ENCODE assay signal across 28 mouse cellular contexts in genomic region chr17:44609897-44610641, GRCm38 (mm10).
DNase-seq lines count a peak whose midpoint lies in the region; ATAC-seq lines count a peak whose summit lies in the region.
"Had no signal": no experiment of that assay in that cellular context is flagged by ENCODE, and none has a peak within 500 bp of the region (broad histone marks: within the 10 kb centered on the region; RNA-seq: fewer than 3 reads in every experiment).

No protein-coding gene starts in this region.

- H3K9me3 ChIP-seq in midbrain, embryonic 11.5 days (ENCODE audit: control insufficient read depth, low read length), result no peaks in the 10 kb centered on the region
- no peaks in the 10 kb centered on the region for H3K9me3 ChIP-seq in midbrain, embryonic 10.5 days (replicated peaks)
- no peaks in the 10 kb centered on the region for H3K9me3 ChIP-seq in embryonic facial prominence, embryonic 11.5 days (replicated peaks; ENCODE audit: control insufficient read depth, low read length)
- H3K9me3 ChIP-seq: embryonic facial prominence, embryonic 13.5 days; forebrain, embryonic 12.5 days; forebrain, embryonic 15.5 days; heart, embryonic 12.5 days; heart, embryonic 15.5 days; hindbrain, embryonic 10.5 days had no signal

- H3K4me1 ChIP-seq in midbrain, embryonic 11.5 days (ENCODE audit: control insufficient read depth, insufficient read depth, low read length), result no peaks in the 10 kb centered on the region
- H3K4me1 ChIP-seq in midbrain, embryonic 10.5 days, result peaks cover 16% of the 10 kb centered on the region
- no peaks in the 10 kb centered on the region for H3K4me1 ChIP-seq in embryonic facial prominence, embryonic 11.5 days (ENCODE audit: control insufficient read depth, insufficient read depth, low read length)
- H3K4me1 ChIP-seq: heart, embryonic 15.5 days had no signal

- H3K27me3 ChIP-seq in midbrain, embryonic 11.5 days (ENCODE audit: control insufficient read depth, insufficient read depth, low read length), result no peaks in the 10 kb centered on the region
- no peaks in the 10 kb centered on the region for H3K27me3 ChIP-seq in midbrain, embryonic 10.5 days (ENCODE audit: low read depth, poor library complexity, severe bottlenecking)
- H3K27me3 ChIP-seq in embryonic facial prominence, embryonic 11.5 days (ENCODE audit: control insufficient read depth, insufficient read depth, low read length), result no peaks in the 10 kb centered on the region
- H3K27me3 ChIP-seq: embryonic facial prominence, embryonic 13.5 days; forebrain, embryonic 12.5 days; forebrain, embryonic 15.5 days; heart, embryonic 15.5 days had no signal

- H3K4me3 ChIP-seq in midbrain, embryonic 11.5 days (ENCODE audit: low read depth, low read length), result no peak overlapping the region
- H3K4me3 ChIP-seq in midbrain, embryonic 10.5 days, result no peak overlapping the region
- H3K4me3 ChIP-seq in embryonic facial prominence, embryonic 11.5 days (ENCODE audit: low read depth, low read length), result no peak overlapping the region
- H3K4me3 ChIP-seq: embryonic facial prominence, embryonic 13.5 days; erythroblast, embryonic 14.5 days; forebrain, embryonic 12.5 days; forebrain, embryonic 15.5 days; heart, embryonic 12.5 days; heart, embryonic 15.5 days; hindbrain, embryonic 10.5 days had no signal

- peak; percentile 64 for DNase-seq in midbrain, embryonic 11.5 days (ENCODE audit: low spot score, missing footprints)
- DNase-seq in midbrain, embryonic 10.5 days (ENCODE audit: low spot score), result no peak
- DNase-seq in embryonic facial prominence, embryonic 11.5 days (ENCODE audit: low spot score), result peak; percentile 42
- DNase-seq in kidney, adult 18-20 months, result no peak
- DNase-seq in left cerebral cortex, postnatal 14 days (ENCODE audit: low spot score in 2 of 2), result no peak
- DNase-seq in lung, postnatal 10 days, result no peak
- DNase-seq: adrenal gland, adult 8-10 months; adrenal gland, postnatal 25 days; B cell, adult 2 months; cerebellum, adult 11-12 months; cerebellum, adult 9-10 months; cerebellum, postnatal 14 days; gastrocnemius, postnatal 25 days; heart, adult 18-20 months; heart, postnatal 10 days; heart, postnatal 36 days had no signal

- H3K36me3 ChIP-seq in midbrain, embryonic 11.5 days (ENCODE audit: control insufficient read depth, insufficient read depth, low read length), result no peaks in the 10 kb centered on the region
- no peaks in the 10 kb centered on the region for H3K36me3 ChIP-seq in midbrain, embryonic 10.5 days
- H3K36me3 ChIP-seq in embryonic facial prominence, embryonic 11.5 days (replicated peaks; ENCODE audit: control insufficient read depth, insufficient read depth, low read depth, low read length), result no peaks in the 10 kb centered on the region
- H3K36me3 ChIP-seq: forebrain, embryonic 12.5 days; forebrain, embryonic 15.5 days; heart, embryonic 12.5 days; heart, embryonic 15.5 days; hindbrain, embryonic 10.5 days had no signal

- no peak for ATAC-seq in midbrain, embryonic 11.5 days (ENCODE audit: low FRiP score)
- ATAC-seq in embryonic facial prominence, embryonic 11.5 days (replicated peaks; ENCODE audit: insufficient number of reproducible peaks, low FRiP score, low TSS enrichment, low read depth), result 0 out of 2 replicates have a peak, but pooled peaks have one; percentile 35
- ATAC-seq in megakaryocyte, adult 5-6 weeks (ENCODE audit: poor library complexity, severe bottlenecking), result peak; percentile 45
- ATAC-seq: activated CD4-positive, CD25-positive, alpha-beta regulatory T cell, adult 4 months; CD4-positive, CD25-positive, alpha-beta regulatory T cell, adult 4 months; forebrain, embryonic 15.5 days; hindbrain, postnatal 0 days had no signal

- no peak overlapping the region for H3K9ac ChIP-seq in midbrain, embryonic 11.5 days (ENCODE audit: low read length)
- H3K9ac ChIP-seq in embryonic facial prominence, embryonic 11.5 days (replicated peaks; ENCODE audit: low read length), result no peak overlapping the region
- H3K9ac ChIP-seq: embryonic facial prominence, embryonic 13.5 days; forebrain, embryonic 12.5 days; forebrain, embryonic 15.5 days; heart, embryonic 12.5 days; heart, embryonic 15.5 days; hindbrain, embryonic 14.5 days had no signal

- WGBS in midbrain, embryonic 11.5 days, result 62% methylated on average over 5 of the region's 5 CpGs
- 69% methylated on average over 5 of the region's 5 CpGs for WGBS in midbrain, embryonic 10.5 days
- 32% methylated on average over 5 of the region's 5 CpGs for WGBS in embryonic facial prominence, embryonic 11.5 days

- no peak overlapping the region for H3K4me2 ChIP-seq in midbrain, embryonic 11.5 days
- H3K4me2 ChIP-seq in embryonic facial prominence, embryonic 11.5 days (ENCODE audit: low read depth, low read length), result no peak overlapping the region
- H3K4me2 ChIP-seq: embryonic facial prominence, embryonic 13.5 days; forebrain, embryonic 12.5 days; forebrain, embryonic 15.5 days; heart, embryonic 15.5 days; hindbrain, embryonic 14.5 days had no signal

- no peak overlapping the region for H3K27ac ChIP-seq in midbrain, embryonic 11.5 days (ENCODE audit: low read depth, low read length)
- H3K27ac ChIP-seq in midbrain, embryonic 10.5 days (replicated peaks), result no peak overlapping the region
- no peak overlapping the region for H3K27ac ChIP-seq in embryonic facial prominence, embryonic 11.5 days (replicated peaks; ENCODE audit: low read depth, low read length)
- H3K27ac ChIP-seq: forebrain, embryonic 12.5 days; forebrain, embryonic 15.5 days; heart, embryonic 15.5 days; hindbrain, embryonic 10.5 days; hindbrain, embryonic 14.5 days; hindbrain, postnatal 0 days had no signal

- intact Hi-C loops in left cerebral cortex, postnatal 14 days (cut with DNase I), result loop anchor here (10.0 kb wide), 1 partner anchor 125 kb away; no protein-coding TSS in a partner anchor

Comparison
In these comparisons a context has a peak if more than half of its experiments do, and no peak if none do; other contexts are left out.
1. DNase-seq: peak in midbrain, embryonic 11.5 days (single experiment) and embryonic facial prominence, embryonic 11.5 days (single experiment); none in midbrain, embryonic 10.5 days (single experiment), kidney, adult 18-20 months (single experiment), left cerebral cortex, postnatal 14 days (0 of 2) and lung, postnatal 10 days (single experiment).